Mouse (Mus musculus) megakaryocyte, embryonic 14.5 days (primary cell): ENCODE measurements at regions not wholly inside any gene's neighbourhood (a gene's known extent, or its start where the extent isn't known, plus 50 kb on each side); places are given as distances from the start of the nearest gene placed in this dataset.

ENCODE experiments used
- H3K27me3 ChIP-seq: replicated peaks from 2 replicates; pipeline ENCODE3; 2012; ENCODE audit warnings: inconsistent platforms
- H3K36me3 ChIP-seq: replicated peaks from 2 replicates; pipeline ENCODE3; 2012; ENCODE audit warnings: low read length, inconsistent platforms, mixed read lengths
- H3K4me1 ChIP-seq: 2 replicates; pipeline ENCODE4 v1.6.1; 2012; ENCODE audit warnings: inconsistent platforms
- H3K4me3 ChIP-seq: replicated peaks from 2 replicates; pipeline ENCODE3; 2012; ENCODE audit warnings: moderate library complexity, mild to moderate bottlenecking, inconsistent platforms
- H3K9me3 ChIP-seq: 2 replicates; pipeline ENCODE4 v1.6.1; 2012; ENCODE audit warnings: inconsistent platforms
- FLI1 ChIP-seq: IDR thresholded peaks from 2 replicates; pipeline ENCODE4 v1.6.1; 2012; ENCODE audit warnings: low read length, inconsistent platforms, mixed read lengths
- GATA1 ChIP-seq: IDR thresholded peaks from 3 replicates; pipeline ENCODE4 v1.6.1; 2012; ENCODE audit warnings: mixed read lengths, low read length, inconsistent platforms, borderline replicate concordance

DNA sequence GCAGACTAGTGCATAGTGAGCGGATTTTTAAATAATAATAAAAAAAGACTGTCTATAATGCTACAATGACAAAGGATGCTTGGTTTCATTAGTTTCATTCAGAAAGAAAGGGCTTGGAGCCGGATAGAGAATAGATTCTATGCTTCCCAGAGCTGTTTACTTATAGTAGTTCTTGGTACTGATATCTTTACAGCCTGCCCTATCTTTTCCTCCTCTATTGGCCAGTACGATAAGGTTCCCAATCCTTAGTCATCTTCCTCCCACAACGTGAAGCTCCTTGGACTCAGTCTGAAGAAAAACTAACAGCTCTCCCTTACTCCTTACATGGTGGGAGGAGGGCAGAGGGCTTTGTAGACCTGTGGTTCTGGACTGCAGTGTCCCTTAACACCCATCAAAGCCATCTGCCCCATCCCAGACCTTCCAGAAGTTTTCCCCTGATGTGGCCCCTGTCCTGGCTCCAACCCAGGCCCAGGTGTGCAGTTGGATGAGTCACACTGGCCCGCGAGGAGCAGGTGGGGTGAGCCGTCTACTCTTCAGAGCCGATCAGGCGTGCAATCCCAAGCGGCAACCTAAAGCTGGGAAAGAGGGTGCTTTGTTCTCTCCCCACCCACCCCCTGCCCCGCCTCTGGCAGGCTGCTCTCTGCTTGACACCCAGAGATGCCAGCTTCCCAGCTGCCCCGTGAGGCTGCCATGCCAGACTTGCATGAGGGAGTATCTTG, 262.2 kb downstream of the 1500009L16Rik start:
- Histone ChIP-seq H3K27me3 (peaks cover 10% of the 10 kb centered on the region), H3K36me3 (no peaks in the 10 kb centered on the region), H3K4me3 (no peak overlapping the region), H3K4me1 (peaks cover 4% of the 10 kb centered on the region; the same call in 1 of the 2 replicates), H3K9me3 (peaks cover 6% of the 10 kb centered on the region)
- TF ChIP-seq GATA1 = no peak
- TF ChIP-seq FLI1 = no peak

- TF ChIP-seq FLI1 (no peak), GATA1 (no peak)
- Histone ChIP-seq H3K9me3 (peaks cover 9% of the 10 kb centered on the region), H3K36me3 (no peaks in the 10 kb centered on the region), H3K4me3 (no peak overlapping the region), H3K27me3 (peaks cover 16% of the 10 kb centered on the region), H3K4me1 (no peaks in the 10 kb centered on the region)
These were observed 270.1 kb downstream of the 1500009L16Rik start for GRCm38 (mm10) chr10:83992577-83993305.

- no peaks in the 10 kb centered on the region for H3K36me3 ChIP-seq
- peaks cover 16% of the 10 kb centered on the region for H3K27me3 ChIP-seq
- peaks cover 9% of the 10 kb centered on the region for H3K9me3 ChIP-seq
- no peak overlapping the region for H3K4me3 ChIP-seq
- TF ChIP-seq GATA1 (no peak), FLI1 (no peak)
- H3K4me1 ChIP-seq = no peaks in the 10 kb centered on the region
These were observed 272.4 kb downstream of the 1500009L16Rik start for GRCm38 (mm10) chr10:83995026-83995600.

DNA sequence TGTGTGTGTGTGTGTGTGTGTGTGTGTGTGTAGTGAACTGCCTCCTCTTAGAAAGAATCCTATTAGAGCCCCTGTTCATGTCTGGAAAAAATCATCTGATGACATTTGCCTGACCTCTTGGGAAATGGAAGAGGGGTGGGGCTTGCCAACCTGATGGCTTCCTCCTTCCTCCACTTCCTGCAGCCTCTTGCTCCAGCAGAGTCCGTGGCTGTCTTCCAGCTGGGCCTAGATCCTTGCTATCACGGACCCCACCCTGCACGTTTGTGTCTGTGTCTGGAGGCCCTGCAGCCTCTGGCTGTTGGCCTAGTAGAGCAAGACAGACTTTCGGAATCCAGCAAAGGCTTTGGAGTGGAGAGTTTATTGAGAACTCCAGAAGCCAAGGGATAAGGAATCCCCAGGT, 273.2 kb downstream of the 1500009L16Rik start:
- no peaks in the 10 kb centered on the region for H3K4me1 ChIP-seq
- no peaks in the 10 kb centered on the region for H3K36me3 ChIP-seq
- peaks cover 9% of the 10 kb centered on the region for H3K9me3 ChIP-seq
- H3K27me3 ChIP-seq = peaks cover 16% of the 10 kb centered on the region
- TF ChIP-seq FLI1 (no peak), GATA1 (no peak)
- no peak overlapping the region for H3K4me3 ChIP-seq

GRCm38 (mm10) chr10:83996489-83996888, 273.8 kb downstream of the 1500009L16Rik start:
- Histone ChIP-seq H3K9me3 (peaks cover 9% of the 10 kb centered on the region), H3K4me1 (no peaks in the 10 kb centered on the region)
- TF ChIP-seq FLI1 (no peak), GATA1 (no peak)

GRCm38 (mm10) chr10:84000436-84001208, 278.0 kb downstream of the 1500009L16Rik start:
- H3K9me3 ChIP-seq = peaks cover 9% of the 10 kb centered on the region
- H3K36me3 ChIP-seq = no peaks in the 10 kb centered on the region
- TF ChIP-seq GATA1 (no peak), FLI1 (no peak)
- no peak overlapping the region for H3K4me3 ChIP-seq
- H3K27me3 ChIP-seq = peaks cover 4% of the 10 kb centered on the region
- no peaks in the 10 kb centered on the region for H3K4me1 ChIP-seq

More at GRCm38 (mm10) chr10:83996489-83996888, 273.8 kb downstream of the 1500009L16Rik start:
- Histone ChIP-seq H3K36me3 (no peaks in the 10 kb centered on the region), H3K4me3 (no peak overlapping the region), H3K27me3 (peaks cover 16% of the 10 kb centered on the region)

DNA sequence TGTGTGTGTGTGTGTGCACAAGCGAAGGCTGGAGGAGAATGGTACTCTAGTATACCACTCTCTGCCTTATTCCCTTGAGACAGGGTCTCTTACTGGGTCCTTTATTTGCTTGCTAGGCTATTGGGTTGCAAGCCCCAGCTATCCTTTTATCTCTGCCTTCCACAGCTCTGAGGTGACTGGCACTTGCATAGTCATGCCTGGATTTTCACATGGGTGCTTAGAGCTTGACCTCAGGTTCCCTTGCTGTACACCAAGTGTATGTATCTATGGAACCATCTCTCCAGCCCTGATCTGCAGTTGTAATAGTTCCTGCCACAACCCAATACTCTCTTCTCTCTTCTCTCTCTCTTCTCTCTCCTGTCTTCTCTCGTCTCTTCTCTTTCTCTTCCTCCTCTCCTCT, 280.1 kb downstream of the 1500009L16Rik start:
- TF ChIP-seq GATA1 = no peak
- TF ChIP-seq FLI1 = no peak
- H3K4me1 ChIP-seq = no peaks in the 10 kb centered on the region
- peaks cover 2% of the 10 kb centered on the region for H3K27me3 ChIP-seq
- H3K9me3 ChIP-seq = no peaks in the 10 kb centered on the region
- no peak overlapping the region for H3K4me3 ChIP-seq
- H3K36me3 ChIP-seq = no peaks in the 10 kb centered on the region

- Histone ChIP-seq H3K36me3 (no peaks in the 10 kb centered on the region), H3K27me3 (peaks cover 2% of the 10 kb centered on the region), H3K4me3 (no peak overlapping the region), H3K9me3 (no peaks in the 10 kb centered on the region), H3K4me1 (no peaks in the 10 kb centered on the region)
- TF ChIP-seq GATA1 (no peak), FLI1 (no peak)
These were observed 281.0 kb downstream of the 1500009L16Rik start for GRCm38 (mm10) chr10:84003601-84004149.

- no peak overlapping the region for H3K4me3 ChIP-seq
- TF ChIP-seq FLI1 (no peak), GATA1 (no peak)
- H3K4me1 ChIP-seq = no peaks in the 10 kb centered on the region
- H3K27me3 ChIP-seq = peaks cover 2% of the 10 kb centered on the region
- no peaks in the 10 kb centered on the region for H3K36me3 ChIP-seq
- 0 out of 2 replicates have a peak, but pooled peaks cover 3% of the 10 kb centered on the region for H3K9me3 ChIP-seq
These were observed 286.3 kb downstream of the 1500009L16Rik start for GRCm38 (mm10) chr10:84008923-84009322.
